Mouse (Mus musculus): ENCODE results near the gene Gm28539.

DNA sequence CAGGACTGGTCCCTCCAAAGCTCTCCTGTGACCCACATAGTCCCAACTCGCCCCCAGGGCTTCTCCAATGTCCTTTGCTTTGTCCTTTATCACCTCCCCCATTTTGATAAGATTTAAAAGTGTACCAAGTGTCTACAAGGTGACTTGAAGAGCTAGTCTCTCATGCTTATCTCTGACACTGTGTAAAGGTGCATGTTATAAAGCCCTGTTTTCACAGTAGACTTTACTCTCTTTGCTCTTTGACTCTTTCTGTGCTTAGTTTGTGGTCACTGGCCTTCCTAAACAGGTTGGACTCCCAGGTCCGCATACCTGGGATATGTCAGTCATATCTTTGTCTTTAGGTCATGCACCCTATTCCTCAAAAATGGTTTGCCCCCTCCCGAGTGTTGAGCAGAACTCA, 118.7 kb downstream of the Gm28539 start:
- no peak for TF ChIP-seq POLR2A (IDR thresholded peaks at IDR 0.05; ENCODE audit: borderline replicate concordance, extremely low read depth, low read depth, low read length)
- TF ChIP-seq CTCF (IDR thresholded peaks at IDR 0.05; ENCODE audit: insufficient read depth, low read length) = no peak

Measured in lung, adult 2 months (tissue).